Mouse (Mus musculus) embryonic fibroblast, embryonic 13.5 days (primary cell): ENCODE data around the gene Acly. TPM values are rescaled to one million over a fixed set of nuclear protein-coding genes. Genes with fewer than 3 reads are reported as not detected.
"Not testable (repeated sequence)": the region's sequence is repeated elsewhere in the genome, so short reads cannot be mapped to it uniquely, and the experiment has no call there.

Source experiments
- H3K27ac ChIP-seq: 2 replicates; pipeline ENCODE4 v1.5.1; 2012; ENCODE audit warnings: low read length, control low read depth, inconsistent platforms; ENCODE audit not compliant: insufficient read depth
- H3K4me1 ChIP-seq: 2 replicates; pipeline ENCODE4 v1.6.1; 2011; ENCODE audit warnings: low read length; ENCODE audit not compliant: control insufficient read depth, insufficient read depth
- H3K4me3 ChIP-seq: 2 replicates; pipeline ENCODE4 v1.5.1; 2011; ENCODE audit warnings: mild to moderate bottlenecking, control low read depth, low read length; ENCODE audit not compliant: insufficient read depth
- CTCF ChIP-seq: IDR thresholded peaks from 2 replicates; pipeline ENCODE4 v1.5.1; 2011; ENCODE audit warnings: mild to moderate bottlenecking, control low read depth, low read length, moderate library complexity, borderline replicate concordance; ENCODE audit not compliant: insufficient read depth
- POLR2A ChIP-seq: IDR thresholded peaks from 2 replicates; pipeline ENCODE4 v1.6.1; 2011; ENCODE audit warnings: low read depth, mild to moderate bottlenecking, control low read depth, low read length, moderate library complexity
- polyA plus RNA-seq: library from polyadenylated mRNA; stranded (reverse); fragments of >200 nt; gene quantifications from 2 replicates; pipeline ENCODE4 v1.2.4, GENCODE M21; 2011; ENCODE audit warnings: low read depth; ENCODE audit not compliant: missing spikeins, insufficient read length

The Acly gene
- polyA plus RNA-seq, 1 experiment, result 111 TPM

DNA sequence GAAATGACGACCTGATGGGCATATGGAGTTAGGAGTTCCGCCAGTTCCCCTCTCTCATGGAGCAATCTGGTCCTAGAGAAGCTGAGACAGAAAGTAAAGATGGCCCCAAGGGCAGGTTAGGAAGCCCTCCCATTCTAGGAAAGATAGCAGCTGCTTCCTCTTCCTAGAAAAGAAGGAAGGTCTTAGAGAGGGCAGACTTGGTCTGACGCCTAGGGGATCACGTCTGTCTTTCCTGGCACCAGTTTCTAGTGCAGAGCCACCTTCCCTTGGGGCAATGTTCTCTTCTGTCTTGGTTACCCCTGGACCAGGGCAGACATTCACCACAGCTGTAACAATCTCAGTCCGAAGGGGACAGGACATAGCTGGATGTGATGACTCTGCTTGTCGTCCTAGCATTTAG, 20.3 kb upstream of the Acly start:
- Histone ChIP-seq H3K4me1 (0 out of 2 replicates have a peak, but pooled peaks cover 2% of the 10 kb centered on the region), H3K27ac (no peak overlapping the region), H3K4me3 (no peak overlapping the region)
- TF ChIP-seq CTCF, result no peak

DNA sequence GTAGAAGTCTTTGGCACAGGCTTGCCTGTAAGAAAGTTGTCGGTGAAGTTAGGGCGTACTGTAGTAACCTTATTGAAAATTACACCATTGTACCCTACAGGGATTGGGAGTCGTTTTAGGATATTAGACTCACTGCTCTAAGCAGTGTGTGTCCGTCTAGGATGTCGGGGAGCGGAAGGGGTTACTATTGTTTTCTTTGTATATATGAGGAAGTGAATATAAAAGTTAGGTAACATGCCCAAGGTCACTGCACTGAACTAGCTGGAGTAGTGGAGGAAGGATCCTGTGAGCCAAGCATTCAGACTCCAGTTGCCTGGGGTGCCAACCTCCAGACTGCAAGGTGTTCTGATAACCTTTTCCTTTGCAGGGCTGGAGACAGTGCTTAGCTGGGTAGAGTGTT, 19.2 kb upstream of the Acly start:
- H3K4me1 ChIP-seq, result 0 out of 2 replicates have a peak, but pooled peaks cover 2% of the 10 kb centered on the region
- H3K27ac ChIP-seq, result no peak overlapping the region
- H3K4me3 ChIP-seq, result no peak overlapping the region
- no peak for TF ChIP-seq CTCF
- TF ChIP-seq POLR2A, result no peak

DNA sequence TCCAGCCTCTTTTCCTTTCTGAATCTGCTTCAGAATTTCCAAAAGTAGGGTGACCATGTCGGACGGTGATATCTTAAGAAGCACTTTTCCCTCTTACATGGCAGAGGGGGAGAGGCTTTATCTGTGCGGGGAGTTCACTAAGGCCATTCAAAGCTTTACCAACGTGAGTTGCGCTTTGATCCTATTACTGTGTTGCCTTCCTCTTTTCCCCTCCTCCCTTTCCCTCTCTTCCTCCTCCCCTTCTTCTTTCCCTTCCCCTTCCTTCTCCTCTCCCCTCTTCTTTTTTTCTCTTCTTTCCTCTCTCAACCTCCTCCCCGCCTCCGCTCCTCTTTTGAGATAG, 17.9 kb upstream of the Acly start:
- H3K27ac ChIP-seq, result no peak overlapping the region
- no peak for TF ChIP-seq POLR2A
- TF ChIP-seq CTCF, result no peak
- peak overlapping the region; percentile 50 for H3K4me3 ChIP-seq
- 0 out of 2 replicates have a peak, but pooled peaks cover 2% of the 10 kb centered on the region for H3K4me1 ChIP-seq

DNA sequence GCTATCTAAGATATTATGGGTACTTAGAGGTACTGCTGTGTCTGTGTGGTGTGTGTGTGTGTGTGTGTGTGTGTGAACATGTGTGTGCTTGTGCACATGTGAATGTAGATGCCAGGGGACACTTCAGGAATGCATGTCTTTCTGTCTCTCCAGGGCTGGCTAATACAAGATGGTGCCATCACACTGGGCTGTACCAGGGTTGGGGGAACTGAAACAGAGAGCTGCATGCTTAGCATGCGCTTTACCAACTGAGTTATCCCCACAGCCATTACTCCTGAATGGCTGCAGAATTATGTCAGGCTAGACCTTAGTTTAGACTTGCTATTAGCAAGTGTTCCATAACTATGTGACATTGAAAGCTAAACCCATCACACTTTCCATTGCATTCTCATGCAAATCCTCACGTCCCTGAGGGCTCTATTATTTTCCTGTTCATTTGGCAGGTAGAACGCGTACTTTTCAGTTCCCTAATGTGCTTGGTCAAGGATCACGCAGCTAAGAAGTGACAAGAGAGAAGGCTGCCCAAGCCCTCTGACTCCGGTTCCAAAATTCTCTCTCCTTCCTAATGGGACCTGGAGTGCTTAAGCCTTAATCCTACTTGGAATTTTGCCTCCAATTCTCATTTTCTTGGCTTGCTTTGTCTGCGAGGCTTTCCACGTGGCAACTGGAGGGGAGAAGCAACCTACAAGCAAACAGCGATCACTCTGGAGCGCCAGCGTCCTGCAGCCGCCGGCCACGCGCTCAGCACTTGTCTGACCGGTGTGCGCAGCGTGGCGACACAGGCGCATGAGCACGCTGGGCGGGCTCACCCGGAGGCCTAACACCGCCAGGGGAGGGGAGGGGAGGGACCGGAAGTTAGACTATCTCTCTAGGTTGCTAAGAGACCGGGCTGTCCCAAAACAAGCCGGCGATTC, 17.3 kb upstream of the Acly start, which contains the start of gene Ttc25:
TSS of gene Ttc25 (plus strand) at position 776 of the 914 bp plus-strand sequence.
- H3K27ac ChIP-seq, result no peak within 1 kb of the TSS
- H3K4me3 ChIP-seq, result peak within 1 kb of the TSS; percentile 50
- TF ChIP-seq POLR2A, result peak; percentile 95
- no peak for TF ChIP-seq CTCF
- 0 out of 2 replicates have a peak, but pooled peaks cover 2% of the 10 kb centered on the region for H3K4me1 ChIP-seq

DNA sequence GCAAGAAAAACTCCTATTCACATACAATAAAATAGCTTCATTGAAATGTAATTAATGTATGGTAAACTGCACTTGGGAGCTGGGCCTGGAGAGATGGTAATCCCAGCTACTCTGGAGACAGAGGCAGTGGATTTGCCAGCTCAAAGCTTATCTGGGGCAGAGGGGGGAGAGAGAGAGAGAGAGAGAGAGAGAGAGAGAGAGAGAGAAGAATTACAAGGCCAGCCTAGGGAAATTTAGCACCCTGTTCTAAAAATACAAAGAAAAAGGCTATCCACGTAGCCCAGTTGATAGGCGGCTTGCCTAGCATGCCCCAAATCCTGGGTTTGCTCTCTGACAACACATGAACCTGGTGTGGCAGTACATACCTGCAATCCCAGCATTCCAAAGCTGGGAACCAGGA, 13.8 kb upstream of the Acly start:
- no peak overlapping the region for H3K27ac ChIP-seq
- H3K4me1 ChIP-seq, result 0 out of 2 replicates have a peak, but pooled peaks cover 2% of the 10 kb centered on the region
- TF ChIP-seq POLR2A (no peak), CTCF (no peak)
- H3K4me3 ChIP-seq, result no peak overlapping the region

DNA sequence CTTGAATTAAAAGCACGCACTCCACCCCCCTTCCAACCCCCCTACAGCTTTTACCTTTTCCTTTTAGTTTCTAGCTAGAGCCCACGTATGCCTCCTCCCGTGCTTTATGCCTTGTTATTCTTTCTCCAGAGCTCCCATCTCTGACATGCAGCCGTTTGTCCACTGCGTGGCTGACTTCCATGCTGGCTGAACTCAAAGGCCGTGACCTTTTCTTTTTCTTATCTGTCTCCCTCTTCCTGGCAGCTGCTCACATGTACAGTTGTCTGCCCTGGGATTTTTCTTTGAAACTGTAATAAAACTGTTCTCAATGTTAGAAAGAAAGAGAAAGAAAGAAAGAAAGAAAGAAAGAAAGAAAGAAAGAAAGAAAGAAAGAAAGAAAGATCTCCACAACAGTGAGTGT, 13.2 kb upstream of the Acly start:
- Histone ChIP-seq H3K4me3 (no peak overlapping the region), H3K27ac (no peak overlapping the region), H3K4me1 (0 out of 2 replicates have a peak, but pooled peaks cover 2% of the 10 kb centered on the region)
- TF ChIP-seq CTCF (no peak), POLR2A (no peak)

DNA sequence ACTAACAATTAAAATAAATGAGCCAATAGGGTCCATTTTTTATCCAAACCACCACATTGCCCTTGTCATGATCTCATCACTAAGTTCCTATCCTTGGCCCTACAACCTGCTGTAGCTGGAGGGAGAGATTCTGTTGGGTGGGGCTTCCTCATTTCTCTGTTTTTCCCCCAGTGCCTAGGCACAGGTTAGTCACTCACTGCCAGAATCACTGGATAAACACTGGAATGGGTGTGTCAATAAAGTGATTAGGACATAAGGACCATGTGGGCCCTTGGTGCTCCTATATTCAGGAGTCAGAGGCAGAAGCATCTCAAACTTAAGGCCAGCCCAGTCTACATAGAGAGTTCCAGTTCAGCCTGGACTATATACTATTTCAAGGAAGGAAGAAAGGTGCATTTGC, 8.7 kb upstream of the Acly start:
- TF ChIP-seq CTCF (no peak), POLR2A (no peak)
- Histone ChIP-seq H3K4me3 (no peak overlapping the region), H3K27ac (no peak overlapping the region), H3K4me1 (no peaks in the 10 kb centered on the region)

DNA sequence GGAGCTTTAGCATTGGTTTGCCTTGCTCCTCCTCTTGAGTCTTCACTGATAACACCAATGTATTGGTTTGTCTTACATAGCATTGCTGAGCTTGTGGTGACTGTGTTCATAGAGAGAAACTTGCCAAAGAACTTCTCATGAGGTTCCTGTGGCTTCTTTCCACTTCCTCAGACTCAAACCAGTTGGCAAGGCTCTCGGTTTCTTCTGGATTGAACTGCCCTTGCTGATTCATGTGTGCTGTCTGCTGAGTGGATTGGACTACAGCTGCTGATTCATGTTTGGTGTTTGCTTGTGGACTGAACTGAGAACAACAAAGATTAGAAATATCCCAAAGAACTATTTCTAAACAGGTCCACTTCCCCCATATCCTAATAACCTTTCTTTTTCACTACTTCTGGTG, 8.2 kb upstream of the Acly start:
- TF ChIP-seq CTCF, result no peak
- no peak for TF ChIP-seq POLR2A
- H3K4me1 ChIP-seq, result no peaks in the 10 kb centered on the region
- H3K4me3 ChIP-seq, result no peak overlapping the region
- H3K27ac ChIP-seq, result no peak overlapping the region

DNA sequence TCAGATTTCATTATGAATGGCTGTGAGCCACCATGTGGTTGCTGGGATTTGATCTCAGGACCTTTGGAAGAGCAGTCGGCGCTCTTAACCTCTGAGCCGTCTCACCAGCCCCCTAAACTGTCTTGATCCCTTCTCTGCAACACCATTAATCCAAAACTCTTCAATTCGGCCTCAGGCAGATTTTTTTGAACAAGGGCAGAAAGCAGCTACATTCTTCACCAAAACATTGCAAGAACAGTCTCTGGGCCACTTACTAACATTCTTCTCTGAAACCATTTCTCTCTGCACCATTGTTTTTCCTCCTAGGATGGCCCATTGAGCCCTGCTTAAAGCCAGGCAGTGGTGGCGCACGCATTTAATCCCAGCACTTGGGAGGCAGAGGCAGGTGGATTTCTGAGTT, 7.0 kb upstream of the Acly start:
- not testable (repeated sequence) for H3K4me1 ChIP-seq, H3K27ac ChIP-seq, H3K4me3 ChIP-seq

DNA sequence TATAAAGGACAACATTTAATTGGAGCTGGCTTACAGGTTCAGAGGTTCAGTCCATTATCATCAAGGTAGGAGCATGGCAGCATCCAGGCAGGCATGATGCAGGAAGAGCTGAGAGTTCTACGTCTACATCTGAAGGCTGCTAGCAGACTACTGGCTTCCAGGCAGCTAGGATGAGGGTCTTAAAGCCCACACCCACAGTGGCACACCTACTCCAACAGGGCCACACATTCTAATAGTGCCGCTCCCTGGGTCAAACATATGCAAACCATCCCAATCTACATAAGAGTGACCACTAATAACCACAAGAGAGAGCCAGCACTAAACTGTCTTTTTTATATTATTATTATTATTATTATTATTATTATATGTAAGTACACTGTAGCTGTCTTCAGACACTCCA, 6.6 kb upstream of the Acly start:
- H3K27ac ChIP-seq, H3K4me1 ChIP-seq, H3K4me3 ChIP-seq: not testable (repeated sequence)
